Mouse (Mus musculus): ENCODE results near the gene Letmd1. TPM values are rescaled to one million over a fixed set of nuclear protein-coding genes. Genes with fewer than 3 reads are reported as not detected.
"Not testable (repeated sequence)": the region's sequence is repeated elsewhere in the genome, so short reads cannot be mapped to it uniquely, and the experiment has no call there.

Gene Letmd1
- total RNA-seq, 4 experiments from 2014 or later: 11.2 to 14.0 (median 11.8) TPM

DNA sequence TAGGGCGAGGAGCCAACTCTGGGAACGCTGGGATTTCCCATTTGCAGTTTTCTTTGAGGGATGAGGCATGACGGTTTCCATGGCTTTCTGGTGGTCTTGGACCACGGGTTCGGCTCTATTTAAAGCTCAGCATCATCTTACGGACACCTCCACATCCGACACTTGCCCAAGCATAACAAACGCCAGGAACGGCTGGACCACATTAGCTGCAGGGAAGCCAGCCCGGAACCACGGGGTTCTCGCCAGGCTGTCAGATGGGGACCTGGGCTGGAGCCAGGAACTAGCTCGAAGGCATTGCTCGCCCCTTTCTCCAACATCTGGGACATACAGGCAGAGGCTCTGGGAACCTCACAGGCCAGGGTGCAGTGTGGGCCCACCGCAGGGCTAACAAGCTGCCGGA, 17.6 kb upstream of the Letmd1 start:
- peak; percentile 47 for DNase-seq (ENCODE audit: low spot score)

DNA sequence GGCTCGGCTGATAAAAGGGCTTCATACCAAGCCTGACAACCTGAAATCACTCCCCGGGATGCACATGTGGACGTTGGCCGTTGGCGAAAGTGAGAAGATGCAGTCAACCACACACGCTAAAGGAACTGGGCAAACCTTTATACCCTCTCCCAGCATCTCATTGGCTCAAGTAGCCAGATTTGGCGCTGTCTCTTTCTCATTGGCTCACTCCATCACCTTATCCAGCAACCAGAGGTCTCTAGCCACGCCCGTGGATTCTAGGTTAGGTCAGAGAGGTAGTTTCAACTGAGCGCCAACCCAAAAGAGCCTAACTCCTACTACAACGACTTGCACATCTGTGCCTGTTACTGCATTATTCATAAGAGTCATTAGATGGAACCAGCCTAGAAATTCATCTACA, 16.3 kb upstream of the Letmd1 start:
- no peak for DNase-seq (ENCODE audit: low spot score)

DNA sequence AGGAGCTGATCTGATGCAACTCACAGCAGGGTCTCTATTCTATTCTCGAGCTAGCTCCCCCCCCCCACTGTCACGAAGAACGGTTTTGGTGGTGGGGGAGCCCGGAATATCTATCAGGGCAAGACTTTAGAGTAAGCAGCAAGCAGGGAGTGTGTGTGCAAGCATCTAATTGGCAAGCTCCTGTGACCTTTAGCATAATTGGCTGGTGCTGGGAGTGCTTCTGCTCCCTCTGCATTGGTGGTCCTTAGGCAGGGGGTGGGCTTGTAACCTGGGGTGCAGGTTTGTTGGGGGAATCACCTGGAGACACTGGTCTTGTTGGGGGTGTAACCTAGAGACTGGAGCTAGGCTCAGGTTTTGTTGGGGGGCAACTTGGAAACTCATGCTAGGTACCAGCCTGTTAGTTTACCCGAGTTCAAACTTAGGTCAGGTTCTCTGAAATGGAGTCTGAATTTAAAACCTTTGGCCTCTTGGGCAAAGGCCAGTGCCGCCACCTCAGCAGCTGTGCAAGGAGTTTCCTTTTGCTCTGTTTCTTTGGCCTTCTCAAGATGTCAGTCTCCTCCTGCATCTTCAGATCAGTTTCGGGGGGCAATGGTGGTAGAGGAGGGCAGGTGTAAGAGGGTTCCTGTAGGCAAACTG, 12.3 kb upstream of the Letmd1 start:
- DNase-seq (ENCODE audit: low spot score): no peak

DNA sequence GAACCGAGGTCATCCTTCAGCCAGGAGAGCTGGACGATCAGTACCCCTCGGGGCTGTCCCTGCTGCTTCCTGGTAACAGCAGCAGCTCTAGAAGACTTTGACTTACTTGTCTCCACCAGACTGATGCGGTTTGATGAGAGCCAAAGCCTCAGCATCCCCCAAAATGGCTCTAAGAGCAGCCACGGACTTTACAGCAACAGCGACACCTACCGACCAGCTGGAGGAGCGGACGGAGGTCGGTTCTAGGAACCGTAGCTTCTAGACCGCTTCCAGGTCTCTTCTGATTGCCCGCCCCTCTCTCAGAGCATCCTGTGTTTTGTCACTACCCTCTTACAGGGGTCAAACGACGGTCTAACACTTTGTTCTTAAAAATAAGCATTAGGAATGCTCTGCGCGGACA, 11.5 kb upstream of the Letmd1 start:
- DNase-seq (ENCODE audit: low spot score): peak; percentile 48

DNA sequence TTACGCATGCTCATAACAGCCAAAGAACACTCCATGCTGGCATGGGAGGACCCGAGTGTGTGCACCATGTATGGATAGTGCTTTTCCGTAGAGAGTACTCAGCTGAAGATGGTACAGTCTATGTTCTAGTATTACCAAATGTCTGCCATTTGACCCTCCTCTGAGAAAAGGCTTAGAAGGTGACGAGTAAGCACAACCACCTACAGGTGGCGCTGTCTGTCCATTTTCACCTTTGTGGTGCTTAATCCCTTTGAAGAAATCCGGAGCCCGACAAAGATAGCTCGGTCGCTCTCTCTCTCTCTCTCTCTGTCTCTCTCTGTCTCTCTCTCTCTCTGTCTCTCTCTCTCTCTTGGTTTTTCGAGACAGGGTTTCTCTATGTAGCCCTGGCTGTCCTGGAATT, 10.8 kb upstream of the Letmd1 start:
- no peak for DNase-seq (ENCODE audit: low spot score)

DNA sequence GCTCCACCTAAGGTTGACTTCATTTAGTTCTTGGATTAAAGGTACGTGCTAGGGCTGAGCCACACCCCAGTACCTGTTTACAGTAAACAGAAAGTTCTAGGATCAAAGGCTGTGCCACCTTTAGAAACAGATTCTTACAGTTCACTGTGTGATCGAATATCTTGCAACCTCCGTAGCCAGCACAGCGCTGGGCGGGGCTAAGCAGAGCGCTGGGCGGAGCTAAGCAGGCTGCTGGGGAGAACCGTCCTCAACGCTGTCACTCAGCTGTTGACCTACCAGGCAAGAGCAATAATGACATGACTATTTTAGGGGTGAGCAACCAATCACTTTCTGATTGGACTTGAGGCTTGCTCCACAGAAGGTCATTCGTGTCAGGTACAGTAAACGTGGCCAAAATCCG, 7.9 kb upstream of the Letmd1 start:
- no peak for DNase-seq (ENCODE audit: low spot score)

DNA sequence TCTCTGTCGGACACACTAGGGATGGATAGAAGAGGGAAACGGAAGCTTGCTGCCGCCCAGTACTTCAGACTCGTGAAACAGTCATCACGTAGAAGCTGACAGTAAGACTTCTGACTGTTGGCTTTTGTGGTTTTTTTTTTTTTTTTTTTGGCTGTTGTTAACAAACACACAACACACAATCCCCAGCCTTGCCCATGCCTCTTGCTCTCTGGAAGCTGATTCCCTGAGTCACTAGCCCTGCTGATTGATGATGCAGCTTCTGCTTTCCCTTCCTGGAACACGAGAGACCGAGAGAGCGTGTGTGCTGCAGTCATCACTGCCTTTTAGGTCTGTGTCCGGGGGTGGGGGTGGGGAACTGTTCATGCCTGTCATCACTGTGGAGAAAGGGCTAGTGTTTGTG, 7.2 kb upstream of the Letmd1 start:
- DNase-seq (ENCODE audit: low spot score): no peak

DNA sequence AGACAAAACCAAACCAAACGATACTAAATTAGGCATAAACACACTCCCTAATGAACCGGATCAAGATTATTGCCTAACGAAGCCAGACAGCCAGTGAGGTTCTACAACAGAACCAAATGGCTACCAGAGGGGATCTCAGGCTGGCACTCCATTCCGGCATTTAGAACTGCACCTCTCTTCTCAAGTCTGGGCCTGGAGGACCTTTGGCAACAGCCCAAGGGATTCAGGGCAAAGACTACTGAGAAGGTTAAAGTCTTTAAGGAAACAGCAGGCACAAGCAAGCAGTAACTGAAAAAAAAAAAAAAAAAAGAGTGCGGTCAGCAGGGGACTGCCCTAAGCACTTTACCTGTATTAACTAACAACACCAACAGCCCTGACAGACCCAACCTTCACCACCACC, 6.7 kb upstream of the Letmd1 start:
- DNase-seq (ENCODE audit: low spot score): no peak

DNA sequence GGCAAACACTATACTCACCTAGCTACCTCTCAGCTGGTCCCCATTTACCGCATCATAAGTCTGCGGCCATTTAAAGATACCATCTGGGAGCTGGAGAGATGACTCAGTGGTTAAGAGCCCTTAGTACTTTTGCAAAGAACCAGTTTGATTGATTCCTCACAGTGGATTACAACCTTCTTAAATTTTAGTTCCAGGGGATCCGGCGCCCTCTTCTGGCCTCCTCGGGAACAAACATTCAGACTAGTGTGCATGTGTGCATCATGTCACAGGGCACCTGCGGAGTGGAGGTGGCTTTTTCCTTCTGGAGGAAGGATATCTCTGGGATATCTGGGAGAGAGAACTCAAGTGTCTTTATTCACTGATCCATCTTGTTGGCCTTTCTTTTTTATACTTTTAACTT, 5.1 kb upstream of the Letmd1 start:
- no peak for DNase-seq (ENCODE audit: low spot score)

DNA sequence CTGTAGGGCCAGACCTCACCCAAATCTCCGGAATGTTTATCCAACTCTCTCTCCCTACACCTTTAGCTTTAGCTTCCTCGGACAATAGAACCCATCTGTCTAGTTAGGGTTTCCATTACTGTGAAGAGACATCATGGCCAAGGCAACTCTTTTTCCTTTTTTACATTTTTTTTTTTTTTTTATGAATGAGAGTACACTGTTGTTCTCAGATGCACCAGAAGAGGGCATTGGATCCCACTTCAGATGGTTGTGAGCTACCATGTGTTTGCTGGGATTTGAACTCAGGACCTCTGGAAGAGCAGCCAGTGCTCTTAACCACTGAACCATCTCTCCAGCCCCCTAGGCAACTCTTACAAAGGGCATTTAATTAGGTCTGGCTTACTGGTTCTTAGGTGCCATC, 3.4 kb upstream of the Letmd1 start:
- DNase-seq (ENCODE audit: low spot score): no peak

DNA sequence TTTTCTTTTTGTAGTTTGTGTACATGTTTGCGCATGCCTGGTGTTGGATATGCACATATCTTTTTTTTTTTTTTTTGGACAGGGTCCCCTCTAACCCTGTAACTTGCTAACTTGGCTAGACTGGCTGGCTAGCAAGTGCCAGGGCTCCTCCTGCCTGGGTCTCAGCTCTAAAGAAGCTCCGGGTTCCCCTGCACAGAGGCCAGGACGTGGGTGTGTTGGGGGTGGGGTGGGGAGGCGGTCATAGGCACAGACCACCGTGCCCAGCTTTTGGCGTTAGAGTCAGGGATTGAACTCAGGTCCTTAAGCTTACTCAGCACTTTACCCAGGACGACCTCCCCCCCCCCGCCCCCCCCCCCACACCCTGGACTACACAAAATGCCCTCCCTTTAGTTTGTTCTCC, 1.1 kb upstream of the Letmd1 start:
- no peak for DNase-seq (ENCODE audit: low spot score)

DNA sequence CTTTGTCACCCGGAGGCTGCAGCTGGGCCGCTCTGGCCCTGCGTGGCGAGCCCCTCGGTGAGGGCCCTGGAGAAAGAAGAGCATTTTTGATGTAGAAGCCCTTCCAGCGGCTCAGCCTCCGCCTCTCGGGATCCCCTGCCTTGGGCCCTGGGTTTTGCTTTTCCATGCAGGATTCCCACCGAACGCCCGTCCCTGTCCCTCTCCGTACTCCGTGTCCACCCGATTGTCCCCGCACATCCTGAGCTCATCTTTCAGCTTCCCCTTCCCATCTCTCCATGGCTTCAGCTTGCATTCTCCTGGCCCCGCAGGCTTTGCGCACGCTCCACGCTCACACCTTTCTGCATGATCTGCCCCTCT, 344 bp downstream of the Letmd1 start:
- DNase-seq (ENCODE audit: low spot score): no peak

DNA sequence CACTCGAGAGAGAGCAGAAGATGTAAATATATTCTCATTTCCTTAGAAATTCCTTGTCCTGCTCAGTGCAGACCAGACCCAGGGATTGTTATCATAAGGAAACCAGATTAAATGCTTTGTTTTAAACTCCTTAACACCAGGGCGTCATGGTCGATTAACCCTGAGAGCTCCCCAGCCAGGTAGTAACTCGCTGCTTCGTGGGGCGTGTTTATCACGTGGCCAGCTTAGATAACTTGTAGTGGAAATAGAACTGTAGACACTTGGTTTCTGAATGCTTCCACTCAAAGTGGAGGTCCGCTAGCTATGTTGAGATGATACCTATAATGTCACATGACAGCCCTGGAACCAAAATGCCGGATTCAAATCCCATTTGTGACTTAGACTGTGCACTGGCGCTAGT, 1.2 kb downstream of the Letmd1 start:
- no peak for DNase-seq (ENCODE audit: low spot score)

DNA sequence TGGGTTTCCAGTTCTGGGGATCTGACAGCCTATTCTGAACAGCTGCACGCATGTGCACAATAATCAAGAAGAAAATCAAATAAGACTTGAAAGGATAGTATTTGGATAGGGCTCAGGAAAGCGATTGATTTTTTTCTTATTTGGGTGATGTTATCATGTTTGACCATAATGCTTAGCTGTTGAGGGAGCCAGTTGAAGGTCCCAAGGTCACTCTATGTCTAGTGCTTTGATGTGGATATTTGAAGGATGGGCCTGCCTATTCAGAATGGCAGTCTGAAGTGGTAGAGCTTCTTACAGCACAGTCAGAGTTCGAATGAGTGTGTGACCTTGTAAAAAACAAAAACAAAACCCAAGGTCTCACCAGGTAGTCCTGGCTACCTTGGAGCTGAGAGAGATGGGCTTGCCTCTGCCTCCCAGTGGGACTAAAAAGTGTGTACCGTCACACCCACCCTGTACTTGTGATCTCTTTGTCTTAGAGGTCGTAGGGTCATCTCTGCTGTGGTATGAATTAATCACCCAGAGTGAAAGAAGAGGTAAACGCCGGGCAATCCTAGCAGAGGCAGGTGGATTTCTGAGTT, 5.2 kb downstream of the Letmd1 start:
- DNase-seq (ENCODE audit: low spot score): no peak

DNA sequence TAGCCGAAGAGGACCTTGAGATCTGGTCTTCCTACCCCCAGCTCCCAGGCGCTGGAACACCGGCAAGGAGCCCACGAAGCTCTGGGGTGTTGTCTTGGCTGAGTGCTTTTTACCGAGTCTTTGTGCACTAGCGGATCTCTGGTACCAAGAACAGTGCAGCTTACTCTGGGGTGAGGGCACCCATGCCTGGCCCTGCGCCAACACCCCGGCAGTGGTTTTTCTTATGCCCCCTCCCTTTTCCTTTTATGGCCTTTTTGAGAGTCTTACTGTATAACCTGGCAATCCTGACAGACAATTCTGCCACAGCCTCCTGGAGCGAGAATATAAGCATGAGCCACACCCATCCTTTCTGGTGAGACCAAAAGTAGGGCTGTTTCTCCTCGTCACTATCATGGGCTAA, 9.5 kb downstream of the Letmd1 start:
- DNase-seq (ENCODE audit: low spot score): no peak

DNA sequence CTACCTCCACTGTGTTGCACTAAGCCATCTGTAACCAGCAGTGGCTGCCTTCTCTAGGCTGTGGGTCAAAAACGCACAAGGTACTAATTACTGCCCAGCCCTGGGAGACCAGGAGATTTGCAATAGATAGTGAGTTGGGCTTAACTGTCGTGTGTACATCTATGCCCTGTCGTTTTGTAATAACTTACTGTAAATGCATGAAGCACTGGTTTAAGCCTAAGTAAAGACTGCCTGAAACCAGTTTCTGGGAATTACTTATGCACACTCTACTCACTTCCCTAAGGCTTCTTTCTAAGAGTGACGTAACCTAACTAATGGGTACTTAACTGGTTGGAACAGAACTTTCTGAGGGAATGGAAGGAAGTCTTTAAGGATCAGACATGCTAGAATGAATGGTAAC, 10.1 kb downstream of the Letmd1 start:
- DNase-seq (ENCODE audit: low spot score): no peak

DNA sequence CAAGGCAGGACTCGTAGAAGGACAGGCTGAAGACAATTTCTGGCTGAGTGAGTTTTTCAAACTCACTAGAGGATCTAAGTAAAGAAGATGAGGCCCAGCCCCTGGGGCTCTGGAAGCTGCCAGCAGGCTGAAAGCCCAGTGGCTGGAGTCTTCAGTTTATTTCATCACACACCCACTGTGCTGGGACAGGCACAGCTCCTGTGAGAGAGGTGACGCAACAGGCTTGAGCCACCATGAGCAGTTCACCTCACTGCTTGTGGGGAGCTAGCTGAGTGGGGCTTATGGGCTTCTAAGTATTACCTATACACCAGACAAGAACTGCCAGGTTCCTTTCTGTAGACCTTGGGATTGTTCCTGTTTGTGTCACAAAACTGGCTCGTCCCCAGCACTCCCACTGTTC, 16.8 kb downstream of the Letmd1 start:
- DNase-seq (ENCODE audit: low spot score): no peak

DNA sequence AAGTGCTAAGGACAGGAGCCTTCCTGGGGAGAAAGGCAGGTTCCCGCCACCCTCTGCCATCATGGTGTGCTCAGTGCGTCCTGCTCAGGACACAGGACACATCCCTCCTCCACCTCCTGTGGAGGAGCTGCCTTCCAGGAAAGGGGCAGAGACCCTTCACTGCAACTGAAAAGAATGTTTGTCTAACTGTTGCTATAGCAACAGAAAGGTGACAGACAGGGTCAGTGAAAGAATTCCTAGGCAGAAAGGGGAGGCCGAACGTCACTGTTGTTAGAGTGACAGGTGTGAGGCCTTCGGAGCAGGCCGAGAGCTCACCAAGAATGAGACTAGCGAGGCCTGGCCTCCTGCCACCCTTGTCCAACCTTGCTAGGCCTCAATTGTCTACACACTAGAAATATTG, 17.6 kb downstream of the Letmd1 start:
- no peak for DNase-seq (ENCODE audit: low spot score)

DNA sequence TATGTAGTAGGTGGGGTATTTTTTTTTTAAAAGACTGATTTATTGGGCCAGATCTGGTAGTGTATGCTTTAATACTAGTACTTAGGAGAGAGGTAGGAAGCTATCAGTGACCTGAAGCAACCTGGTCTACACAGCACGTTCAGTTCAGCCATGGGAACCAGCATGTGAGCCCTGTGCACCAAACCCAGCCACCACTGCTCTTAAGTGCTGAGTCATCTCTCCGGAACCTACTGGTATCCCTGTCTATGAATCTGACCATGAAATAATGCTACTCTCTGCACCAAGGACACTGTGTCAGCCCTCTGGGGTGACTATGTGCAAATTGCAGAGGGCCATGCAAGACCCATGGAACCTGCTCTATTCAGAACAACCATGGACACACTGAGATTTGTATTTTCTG, 18.2 kb downstream of the Letmd1 start:
- DNase-seq (ENCODE audit: low spot score): no peak

DNA sequence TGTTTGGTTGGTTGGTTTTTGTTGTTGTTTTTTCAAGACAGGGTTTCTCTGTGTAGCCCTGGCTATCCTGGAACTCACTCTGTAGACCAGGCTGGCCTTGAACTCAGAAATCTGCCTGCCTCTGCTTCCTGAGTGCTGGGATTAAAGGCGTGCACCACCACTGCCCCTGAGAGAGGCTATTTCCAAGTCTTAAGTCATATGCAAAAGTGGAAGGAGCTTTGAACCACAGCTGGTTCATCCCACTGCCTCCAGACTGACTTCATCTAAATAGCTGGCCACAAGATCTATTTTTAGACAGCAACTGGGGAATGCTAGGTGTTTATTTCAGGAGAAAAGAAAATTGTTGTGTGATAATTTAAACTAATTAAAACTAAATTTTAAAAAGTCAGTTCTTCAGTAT, 19.5 kb downstream of the Letmd1 start:
- DNase-seq (ENCODE audit: low spot score): not testable (repeated sequence)

DNA sequence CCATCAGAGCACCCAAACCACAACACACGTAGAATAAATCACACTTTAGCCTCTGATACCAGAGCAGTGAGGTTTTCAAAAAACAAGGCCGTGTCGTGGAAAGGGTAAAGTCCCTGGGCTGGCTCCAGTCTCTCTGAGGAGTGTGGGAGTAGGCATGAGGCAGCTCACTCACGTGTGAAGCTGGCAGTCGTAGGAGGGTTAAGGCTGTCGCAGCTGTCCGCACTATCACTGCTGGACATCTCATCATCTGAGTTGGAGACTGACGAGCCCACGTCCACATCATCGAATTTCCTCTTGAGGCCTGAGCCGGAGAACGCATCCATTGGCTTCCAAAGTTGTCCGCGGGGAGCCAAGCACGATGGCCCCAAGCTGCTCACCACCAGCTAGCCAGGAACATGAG, 20.4 kb downstream of the Letmd1 start:
- DNase-seq (ENCODE audit: low spot score): no peak

DNA sequence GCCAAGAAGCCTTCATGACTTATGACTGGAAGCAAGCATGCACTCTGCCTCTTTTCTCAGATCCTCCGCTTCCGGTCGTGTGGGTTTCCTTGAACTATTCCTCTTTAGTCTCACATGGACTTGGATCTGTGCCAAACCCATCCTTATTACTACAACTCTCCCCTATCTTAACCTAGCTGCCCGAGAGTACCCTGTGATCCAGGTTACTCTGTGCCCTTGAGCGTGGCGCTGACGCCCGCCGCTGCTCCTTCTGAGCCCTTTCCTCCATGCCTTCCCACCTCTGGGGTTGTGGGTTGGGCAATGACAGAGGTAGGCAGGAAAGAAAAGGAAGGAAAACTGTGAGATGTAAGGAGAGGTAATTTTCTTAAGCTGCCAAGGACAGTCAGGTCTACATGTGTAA, 23.1 kb downstream of the Letmd1 start:
- DNase-seq (ENCODE audit: low spot score): no peak

DNA sequence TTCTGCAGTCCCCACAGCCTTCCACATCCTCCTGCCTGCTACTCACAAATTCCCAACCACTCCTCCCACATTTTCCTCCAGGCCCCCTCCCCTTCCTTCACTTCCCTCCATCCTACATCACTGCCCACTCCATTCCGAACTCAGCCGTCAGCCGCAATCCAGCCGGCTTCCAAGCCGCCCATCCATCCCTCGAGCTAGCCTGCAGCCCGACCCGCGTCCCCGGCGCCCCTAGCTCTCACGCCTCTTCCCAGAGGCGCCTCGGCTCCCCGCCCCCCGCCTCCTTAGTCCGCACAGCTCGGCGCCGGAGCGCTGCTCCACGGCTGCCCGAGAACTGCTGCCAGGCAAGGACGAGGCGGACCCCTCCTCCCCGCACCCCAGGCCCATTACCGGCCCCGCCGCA, 25.8 kb downstream of the Letmd1 start:
- DNase-seq (ENCODE audit: low spot score): no peak

DNA sequence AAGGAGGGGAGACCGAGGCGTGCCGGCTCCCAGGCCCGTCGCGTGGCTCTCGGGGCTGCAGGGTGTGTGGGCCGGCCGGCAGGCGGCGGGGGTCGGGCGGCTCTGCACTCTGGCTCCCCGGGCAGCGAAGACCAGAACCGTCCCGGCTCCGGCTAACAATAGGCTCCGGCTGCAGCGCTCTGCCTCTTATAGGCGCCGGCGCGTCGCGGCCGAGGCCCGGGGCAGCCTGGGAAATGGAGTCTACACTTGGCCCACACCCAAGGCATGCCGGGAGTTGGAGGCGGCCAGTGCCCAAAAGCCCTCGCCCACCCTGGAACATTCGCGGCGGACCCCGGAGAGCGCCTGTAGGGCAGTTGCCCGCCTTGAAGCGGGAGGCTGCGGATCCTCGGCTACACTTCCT, 26.3 kb downstream of the Letmd1 start, which contains the start of gene Csrnp2:
Csrnp2 (minus strand) TSS at position 387 of the 400 bp plus-strand sequence.
- peak; percentile 89 for DNase-seq (ENCODE audit: low spot score)

Data from heart, adult 8-10 months (tissue).